Mouse (Mus musculus) CH12F3 (cell line): Measurements from ENCODE around the gene Nfkbil1.

Experiments used
- in situ Hi-C: fragments of 300-500 bp; cut with MboI; formaldehyde crosslinking; loops from 2 replicates; pipeline ENCODE4 v1.14.3; 2020; ENCODE audit warnings: low sequenced_read_pairs

The Nfkbil1 gene

GRCm38 (mm10) chr17:35255301-35255700 lies 19.7 kb upstream of the Nfkbil1 start:
- in situ Hi-C loops = loop anchor here (5.0 kb wide), 1 partner anchor 52 kb away; no protein-coding TSS in a partner anchor

- in situ Hi-C loops = loop anchor here (5.0 kb wide), 1 partner anchor 53 kb away; no protein-coding TSS in a partner anchor
Measured at GRCm38 (mm10) chr17:35254241-35255098, 18.9 kb upstream of the Nfkbil1 start.

GRCm38 (mm10) chr17:35253293-35254093 lies 17.9 kb upstream of the Nfkbil1 start:
- in situ Hi-C loops = no loop called here

GRCm38 (mm10) chr17:35252619-35253292 lies 17.2 kb upstream of the Nfkbil1 start:
- in situ Hi-C loops = no loop called here

GRCm38 (mm10) chr17:35251981-35252380 lies 16.4 kb upstream of the Nfkbil1 start:
- in situ Hi-C loops = no loop called here

GRCm38 (mm10) chr17:35251162-35251719 lies 15.6 kb upstream of the Nfkbil1 start:
- in situ Hi-C loops = no loop called here

GRCm38 (mm10) chr17:35250348-35251120 lies 14.9 kb upstream of the Nfkbil1 start:
- in situ Hi-C loops = no loop called here

- in situ Hi-C loops = no loop called here
Measured at GRCm38 (mm10) chr17:35249451-35250197, 14.0 kb upstream of the Nfkbil1 start.

GRCm38 (mm10) chr17:35248986-35249385 lies 13.4 kb upstream of the Nfkbil1 start:
- in situ Hi-C loops = no loop called here

- in situ Hi-C loops = no loop called here
Measured at GRCm38 (mm10) chr17:35247144-35247543, 11.6 kb upstream of the Nfkbil1 start.

GRCm38 (mm10) chr17:35245731-35246623 lies 10.4 kb upstream of the Nfkbil1 start:
- in situ Hi-C loops = no loop called here

GRCm38 (mm10) chr17:35244999-35245398 lies 9.4 kb upstream of the Nfkbil1 start:
- in situ Hi-C loops = no loop called here

GRCm38 (mm10) chr17:35243086-35243485 lies 7.5 kb upstream of the Nfkbil1 start:
- in situ Hi-C loops = no loop called here

- in situ Hi-C loops = no loop called here
Measured at GRCm38 (mm10) chr17:35242015-35242941, 6.7 kb upstream of the Nfkbil1 start.

GRCm38 (mm10) chr17:35241305-35242014 lies 5.9 kb upstream of the Nfkbil1 start, which contains the start of gene Ddx39b:
Gene Ddx39b (plus strand): TSS chr17:35241746.
- in situ Hi-C loops = no loop called here
